Comparison of ENCODE assay signal across 17 mouse cellular contexts in genomic region chr7:116220103-116220707, GRCm38 (mm10).
"Had no signal": no experiment of that assay in that cellular context is flagged by ENCODE, and none has a peak within 500 bp of the region (broad histone marks: within the 10 kb centered on the region; RNA-seq: fewer than 3 reads in every experiment).

No protein-coding gene starts in this region.

- DNase-seq: kidney, postnatal 25 days; layer of hippocampus, adult 9-11 months; liver; lung, adult 18-20 months; lung, postnatal 4 days; midbrain, embryonic 14.5 days; thymus, adult 2 months; thymus, postnatal 14 days; thymus, postnatal 4 days had no signal

- H3K27ac ChIP-seq: kidney, postnatal 0 days; layer of hippocampus, adult 2 months; limb, embryonic 10.5 days; limb, embryonic 13.5 days; liver, embryonic 12.5 days; liver, embryonic 15.5 days; stomach, postnatal 0 days had no signal

- H3K36me3 ChIP-seq: limb, embryonic 10.5 days; limb, embryonic 13.5 days; liver, embryonic 12.5 days; liver, embryonic 15.5 days had no signal

- H3K9ac ChIP-seq: limb, embryonic 13.5 days; liver, embryonic 12.5 days; liver, embryonic 15.5 days had no signal

- ATAC-seq: liver, embryonic 12.5 days had no signal

- H3K27me3 ChIP-seq: limb, embryonic 13.5 days; liver, embryonic 12.5 days; liver, embryonic 15.5 days had no signal

- H3K4me3 ChIP-seq: layer of hippocampus, adult 2 months; limb, embryonic 10.5 days; limb, embryonic 13.5 days; liver, embryonic 12.5 days; liver, embryonic 15.5 days had no signal

- H3K9me3 ChIP-seq: limb, embryonic 10.5 days; liver, embryonic 12.5 days; liver, embryonic 15.5 days had no signal

- H3K4me2 ChIP-seq: limb, embryonic 13.5 days; liver, embryonic 12.5 days; liver, embryonic 15.5 days; midbrain, embryonic 11.5 days had no signal
